Mouse (Mus musculus) heart, adult 2 months (tissue): ENCODE data around the gene Hoxd11. TPM values are rescaled to one million over a fixed set of nuclear protein-coding genes. Genes with fewer than 3 reads are reported as not detected.

Source experiments
- DNase-seq, 2 experiments: peaks; one replicate each; pipeline ENCODE4 v3.0.0; 2021
- H3K27ac ChIP-seq: fragments of 200-600 bp; 2 replicates; pipeline ENCODE4 v1.8.1; 2022
- H3K27me3 ChIP-seq: fragments of 200-500 bp; 2 replicates; pipeline ENCODE4 v1.6.1; 2012; ENCODE audit warnings: mild to moderate bottlenecking, low read length, inconsistent platforms, mixed read lengths; ENCODE audit not compliant: control insufficient read depth, insufficient read depth
- H3K36me3 ChIP-seq: fragments of 200-500 bp; 2 replicates; pipeline ENCODE4 v1.6.1; 2012; ENCODE audit warnings: low read length, inconsistent platforms; ENCODE audit not compliant: control insufficient read depth, insufficient read depth
- H3K4me1 ChIP-seq: fragments of 200-500 bp; 2 replicates; pipeline ENCODE4 v1.6.1; 2011; ENCODE audit warnings: low read length; ENCODE audit not compliant: control insufficient read depth, insufficient read depth
- H3K4me3 ChIP-seq: fragments of 200-600 bp; 2 replicates; pipeline ENCODE4 v1.8.1; 2022
- H3K79me2 ChIP-seq: fragments of 200-500 bp; replicated peaks from 2 replicates; pipeline ENCODE4 v1.6.1; 2012; ENCODE audit warnings: mild to moderate bottlenecking, inconsistent platforms, low read length, moderate library complexity, mixed read lengths; ENCODE audit not compliant: control insufficient read depth, insufficient read depth
- H3K9ac ChIP-seq: fragments of 200-500 bp; 2 replicates; pipeline ENCODE4 v1.6.1; 2012; ENCODE audit warnings: low read depth, mild to moderate bottlenecking, control low read depth, inconsistent platforms, low read length, mixed read lengths
- CTCF ChIP-seq: fragments of 200-600 bp; IDR thresholded peaks from 2 replicates; pipeline ENCODE4 v1.8.1; 2022; ENCODE audit warnings: antibody characterized with exemption, mild to moderate bottlenecking, moderate library complexity
- EP300 ChIP-seq: fragments of 200-500 bp; IDR thresholded peaks from 2 replicates; pipeline ENCODE4 v1.6.1; 2011; ENCODE audit warnings: low read depth, low read length, control low read depth; ENCODE audit not compliant: insufficient read depth
- POLR2A ChIP-seq: fragments of 200-500 bp; IDR thresholded peaks from 2 replicates; pipeline ENCODE4 v1.6.1; 2011; ENCODE audit warnings: mild to moderate bottlenecking, low read depth, low read length, control low read depth; ENCODE audit not compliant: insufficient read depth
- WGBS: fragments of 180-500 bp; shearing (Covaris S2); methylation state at CpG from one replicate; pipeline ENCODE4 v1.1.7; 2018; 5-methylcytosine and 5-hydroxymethylcytosine counted together
- intact Hi-C: fragments of 180-260 bp; cut with DNase I; formaldehyde crosslinking; loops from one replicate; pipeline ENCODE4 v1.15.1; 2025
- polyA plus RNA-seq: library from polyadenylated mRNA; depleted of rRNA; stranded (reverse); fragments of >200 nt; gene quantifications from 2 replicates; pipeline ENCODE4 v1.2.3, GENCODE M21; 2012
- total RNA-seq, 2 experiments: library from RNA; stranded (reverse); gene quantifications; 2 replicates each; pipeline ENCODE4 v1.2.3; 2021

Gene Hoxd11
- total and polyA plus RNA-seq, 3 experiments: not detected

GRCm38 (mm10) chr2:74653781-74654535 lies 25.4 kb upstream of the Hoxd11 start:
- no peak for DNase-seq
- no peaks in the 10 kb centered on the region for H3K36me3 ChIP-seq
- 16% methylated on average over 17 of the region's 17 CpGs for WGBS
- no peak overlapping the region for H3K9ac ChIP-seq
- intact Hi-C loops: loop anchor here (2.0 kb wide), 1 partner anchor 353 kb away; no protein-coding TSS in a partner anchor
- TF ChIP-seq CTCF: no peak
- no peak for TF ChIP-seq POLR2A
- TF ChIP-seq EP300: no peak
- no peaks in the 10 kb centered on the region for H3K79me2 ChIP-seq
- no peak overlapping the region for H3K4me3 ChIP-seq
- H3K27me3 ChIP-seq: peaks cover 31% of the 10 kb centered on the region
- no peak overlapping the region for H3K27ac ChIP-seq
- H3K4me1 ChIP-seq: no peaks in the 10 kb centered on the region

GRCm38 (mm10) chr2:74654743-74655419 lies 24.5 kb upstream of the Hoxd11 start:
- no peak overlapping the region for H3K4me3 ChIP-seq
- H3K36me3 ChIP-seq: no peaks in the 10 kb centered on the region
- no peak for DNase-seq
- intact Hi-C loops: loop anchor here (2.0 to 5.0 kb wide), 2 partner anchors 78 to 354 kb away; partner anchors contain the start of gene Lnpk
- no peaks in the 10 kb centered on the region for H3K4me1 ChIP-seq
- 9% methylated on average over 20 of the region's 20 CpGs for WGBS
- TF ChIP-seq EP300 (no peak), CTCF (no peak), POLR2A (no peak)
- no peaks in the 10 kb centered on the region for H3K79me2 ChIP-seq
- no peak overlapping the region for H3K27ac ChIP-seq
- no peak overlapping the region for H3K9ac ChIP-seq
- peaks cover 38% of the 10 kb centered on the region for H3K27me3 ChIP-seq

GRCm38 (mm10) chr2:74655420-74655781 lies 24.0 kb upstream of the Hoxd11 start:
- WGBS: 2% methylated on average over 43 of the region's 47 CpGs
- no peaks in the 10 kb centered on the region for H3K79me2 ChIP-seq
- H3K27me3 ChIP-seq: peaks cover 37% of the 10 kb centered on the region
- no peak overlapping the region for H3K27ac ChIP-seq
- H3K4me3 ChIP-seq: no peak overlapping the region
- TF ChIP-seq POLR2A (no peak), CTCF (peak; percentile 65)
- H3K4me1 ChIP-seq: no peaks in the 10 kb centered on the region
- intact Hi-C loops: loop anchor here (2.0 to 5.0 kb wide), 2 partner anchors 78 to 355 kb away; partner anchors contain the start of gene Lnpk
- no peak overlapping the region for H3K9ac ChIP-seq
- no peak for DNase-seq
- H3K36me3 ChIP-seq: no peaks in the 10 kb centered on the region

- Histone ChIP-seq H3K4me3 (no peak overlapping the region), H3K9ac (no peak overlapping the region), H3K27ac (no peak overlapping the region), H3K36me3 (no peaks in the 10 kb centered on the region), H3K4me1 (no peaks in the 10 kb centered on the region), H3K27me3 (peaks cover 40% of the 10 kb centered on the region), H3K79me2 (no peaks in the 10 kb centered on the region)
- DNase-seq: no peak
- intact Hi-C loops: loop anchor here (2.0 to 5.0 kb wide), 2 partner anchors 79 to 355 kb away; partner anchors contain the start of gene Lnpk
- WGBS: 3% methylated on average over 68 of the region's 69 CpGs
- TF ChIP-seq POLR2A: no peak
- TF ChIP-seq EP300: no peak
- TF ChIP-seq CTCF: no peak
Observed at GRCm38 (mm10) chr2:74655821-74656631, 23.3 kb upstream of the Hoxd11 start.

- intact Hi-C loops: loop anchor here (5.0 kb wide), 1 partner anchor 79 kb away; the partner anchor contains the start of gene Lnpk
- Histone ChIP-seq H3K4me1 (no peaks in the 10 kb centered on the region), H3K36me3 (no peaks in the 10 kb centered on the region), H3K9ac (no peak overlapping the region), H3K27ac (no peak overlapping the region), H3K79me2 (no peaks in the 10 kb centered on the region), H3K4me3 (no peak overlapping the region), H3K27me3 (peaks cover 43% of the 10 kb centered on the region)
- DNase-seq: no peak
- TF ChIP-seq POLR2A (no peak), CTCF (no peak), EP300 (no peak)
- 11% methylated on average over 4 of the region's 4 CpGs for WGBS
Observed at GRCm38 (mm10) chr2:74656632-74657021, 22.7 kb upstream of the Hoxd11 start.
